Mouse (Mus musculus) thymus, adult 2 months (tissue): ENCODE measurements around the gene Nepn.

Experiments used
- CTCF ChIP-seq: fragments of 200-500 bp; IDR thresholded peaks from 2 replicates; pipeline ENCODE4 v1.5.1; 2012; ENCODE audit warnings: mild to moderate bottlenecking, control low read depth, low read length, moderate library complexity, borderline replicate concordance; ENCODE audit not compliant: control insufficient read depth, poor library complexity, insufficient read depth; ENCODE audit errors: extremely low read depth
- POLR2A ChIP-seq: fragments of 200-500 bp; IDR thresholded peaks from 2 replicates; pipeline ENCODE4 v1.6.1; 2012; ENCODE audit warnings: mild to moderate bottlenecking, low read length, control low read depth, moderate library complexity; ENCODE audit not compliant: control insufficient read depth, poor library complexity, insufficient read depth; ENCODE audit errors: extremely low read depth

- TF ChIP-seq CTCF: no peak
- TF ChIP-seq POLR2A: no peak
Measured at GRCm38 (mm10) chr10:52405160-52405559, 16.4 kb downstream of the Nepn start.
